Mouse (Mus musculus): ENCODE measurements around the gene Pnmt.

- TF ChIP-seq GATA1 (IDR thresholded peaks at IDR 0.05; ENCODE audit: low read length) (no peak), TAL1 (IDR thresholded peaks at IDR 0.05; ENCODE audit: low read length) (no peak)
Observed at GRCm38 (mm10) chr11:98348083-98348961, 37.9 kb upstream of the Pnmt start, which contains the start of gene Ppp1r1b.
